ENCODE assay signal across 20 mouse cellular contexts in the genomic region with DNA sequence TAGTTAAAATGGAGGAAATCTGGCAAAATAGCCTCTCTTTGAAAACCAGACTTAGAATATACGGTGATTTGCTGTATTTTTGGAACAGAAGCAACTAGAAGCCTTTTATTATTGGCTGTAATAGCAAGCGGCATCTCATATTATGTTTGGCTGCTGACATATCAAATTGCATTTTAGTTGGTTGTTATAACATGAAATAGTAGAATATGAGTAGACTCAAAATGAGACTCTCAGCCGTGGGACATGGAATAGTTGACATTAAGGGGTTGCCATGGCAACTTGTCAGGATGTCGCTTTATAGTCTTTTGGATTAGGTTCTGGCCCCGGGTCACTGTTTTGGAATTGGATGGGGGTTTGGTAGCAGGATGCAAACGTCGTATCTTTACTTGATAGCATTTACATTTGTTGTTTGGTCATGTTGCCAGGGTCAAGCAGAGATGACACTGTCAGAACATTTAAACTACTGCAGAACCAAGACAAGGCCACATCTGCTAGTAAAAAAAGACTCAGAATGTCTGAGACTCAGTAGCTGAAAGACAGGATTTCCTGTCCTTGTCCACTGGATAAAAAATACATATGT. TPM values are rescaled to one million over a fixed set of nuclear protein-coding genes. Genes with fewer than 3 reads are reported as not detected.
DNase-seq lines count a peak whose midpoint lies in the region; ATAC-seq and TF ChIP-seq lines count a peak whose summit lies in the region.
"Had no signal": no experiment of that assay in that cellular context is flagged by ENCODE, and none has a peak within 500 bp of the region (broad histone marks: within the 10 kb centered on the region; RNA-seq: fewer than 3 reads in every experiment).

No protein-coding gene starts in this region.

- peak overlapping the region; percentile 72 for H3K27ac ChIP-seq in forebrain, embryonic 15.5 days (replicated peaks)
- no peak overlapping the region for H3K27ac ChIP-seq in forebrain, embryonic 10.5 days
- H3K27ac ChIP-seq in lung, embryonic 14.5 days (ENCODE audit: low read depth), result no peak overlapping the region
- H3K27ac ChIP-seq in embryonic facial prominence, embryonic 14.5 days (replicated peaks; ENCODE audit: low read depth, low read length), result no peak overlapping the region
- peak overlapping the region; percentile 19; the same call in 1 of the 2 replicates for H3K27ac ChIP-seq in midbrain, postnatal 0 days (ENCODE audit: low read depth, low read length)
- H3K27ac ChIP-seq: liver, embryonic 14.5 days had no signal

- no peak for DNase-seq in forebrain, embryonic 10.5 days (ENCODE audit: extremely low spot score, low spot score)
- DNase-seq in lung, embryonic 14.5 days, result peak; percentile 68
- DNase-seq in lung, postnatal 36 days, result no peak
- DNase-seq in embryonic facial prominence, embryonic 14.5 days (ENCODE audit: low spot score), result peak; percentile 67
- DNase-seq in midbrain, postnatal 0 days (ENCODE audit: low spot score), result peak; percentile 53
- no peak for DNase-seq in spleen, adult 12 weeks (ENCODE audit: low spot score)
- DNase-seq: adrenal gland, adult 2 months; cerebellum, adult 8-10 months; gastrocnemius, postnatal 10 days; kidney, adult 2 months; kidney, postnatal 36 days; left cerebral cortex, postnatal 4 days; lung, postnatal 14 days; spleen, adult 18-20 months had no signal

- WGBS in forebrain, embryonic 15.5 days, result 40% methylated on average over 7 of the region's 7 CpGs
- WGBS in forebrain, embryonic 10.5 days, result 74% methylated on average over 7 of the region's 7 CpGs
- WGBS in lung, embryonic 14.5 days, result 45% methylated on average over 7 of the region's 7 CpGs
- WGBS in embryonic facial prominence, embryonic 14.5 days, result 38% methylated on average over 7 of the region's 7 CpGs
- 32% methylated on average over 7 of the region's 7 CpGs for WGBS in midbrain, postnatal 0 days

- no peak overlapping the region for H3K4me2 ChIP-seq in forebrain, embryonic 15.5 days (replicated peaks)
- no peak overlapping the region for H3K4me2 ChIP-seq in lung, embryonic 14.5 days
- H3K4me2 ChIP-seq in embryonic facial prominence, embryonic 14.5 days (ENCODE audit: low read depth, low read length), result no peak overlapping the region
- H3K4me2 ChIP-seq in midbrain, postnatal 0 days (ENCODE audit: low read depth, low read length, poor library complexity, severe bottlenecking), result no peak overlapping the region
- H3K4me2 ChIP-seq: heart, embryonic 11.5 days; stomach, embryonic 15.5 days had no signal

- no peak for ATAC-seq in forebrain, embryonic 15.5 days (replicated peaks)
- ATAC-seq in lung, embryonic 14.5 days (ENCODE audit: insufficient read depth), result no peak
- ATAC-seq in embryonic facial prominence, embryonic 14.5 days (ENCODE audit: low read depth), result no peak
- no peak for ATAC-seq in midbrain, postnatal 0 days (ENCODE audit: low FRiP score)
- no peak for ATAC-seq in monocyte, adult 5-6 weeks (replicated peaks; ENCODE audit: insufficient number of reproducible peaks, low FRiP score, low TSS enrichment, poor library complexity, severe bottlenecking)

- H3K27me3 ChIP-seq in forebrain, embryonic 15.5 days, result no peaks in the 10 kb centered on the region
- no peaks in the 10 kb centered on the region for H3K27me3 ChIP-seq in forebrain, embryonic 10.5 days (ENCODE audit: poor library complexity, severe bottlenecking)
- H3K27me3 ChIP-seq in lung, embryonic 14.5 days (ENCODE audit: insufficient read depth, low read length), result no peaks in the 10 kb centered on the region
- no peaks in the 10 kb centered on the region for H3K27me3 ChIP-seq in embryonic facial prominence, embryonic 14.5 days (replicated peaks; ENCODE audit: control insufficient read depth, insufficient read depth, low read length)
- H3K27me3 ChIP-seq in midbrain, postnatal 0 days (ENCODE audit: insufficient read depth, low read length), result no peaks in the 10 kb centered on the region
- H3K27me3 ChIP-seq: stomach, embryonic 15.5 days had no signal

- no peak overlapping the region for H3K4me3 ChIP-seq in forebrain, embryonic 15.5 days
- H3K4me3 ChIP-seq in forebrain, embryonic 10.5 days, result no peak overlapping the region
- no peak overlapping the region for H3K4me3 ChIP-seq in lung, embryonic 14.5 days (ENCODE audit: low read depth, low read length)
- no peak overlapping the region for H3K4me3 ChIP-seq in embryonic facial prominence, embryonic 14.5 days (ENCODE audit: low read depth, low read length)
- no peak overlapping the region for H3K4me3 ChIP-seq in midbrain, postnatal 0 days (ENCODE audit: low read depth, low read length)
- H3K4me3 ChIP-seq: stomach, embryonic 15.5 days had no signal

- H3K4me1 ChIP-seq in forebrain, embryonic 15.5 days, result peaks cover 65% of the 10 kb centered on the region
- H3K4me1 ChIP-seq in forebrain, embryonic 10.5 days, result peaks cover 59% of the 10 kb centered on the region
- H3K4me1 ChIP-seq in lung, embryonic 14.5 days (ENCODE audit: insufficient read depth), result peaks cover 40% of the 10 kb centered on the region
- H3K4me1 ChIP-seq in embryonic facial prominence, embryonic 14.5 days (ENCODE audit: control insufficient read depth, insufficient read depth, low read length), result peaks cover 42% of the 10 kb centered on the region
- H3K4me1 ChIP-seq in midbrain, postnatal 0 days (ENCODE audit: insufficient read depth, low read length), result peaks cover 12% of the 10 kb centered on the region; the same call in 1 of the 2 replicates

- H3K9ac ChIP-seq in forebrain, embryonic 15.5 days (replicated peaks), result no peak overlapping the region
- no peak overlapping the region for H3K9ac ChIP-seq in lung, embryonic 14.5 days
- H3K9ac ChIP-seq in embryonic facial prominence, embryonic 14.5 days (ENCODE audit: low read depth, low read length), result no peak overlapping the region
- no peak overlapping the region for H3K9ac ChIP-seq in midbrain, postnatal 0 days (replicated peaks; ENCODE audit: low read length, poor library complexity, severe bottlenecking)
- H3K9ac ChIP-seq: liver, embryonic 14.5 days; stomach, embryonic 15.5 days had no signal

- TF ChIP-seq CTCF in lung, embryonic 14.5 days (IDR thresholded peaks at IDR 0.05; ENCODE audit: low read depth), result no peak
- TF ChIP-seq CTCF in midbrain, postnatal 0 days (IDR thresholded peaks at IDR 0.05), result no peak

- H3K36me3 ChIP-seq in forebrain, embryonic 15.5 days, result no peaks in the 10 kb centered on the region
- no peaks in the 10 kb centered on the region for H3K36me3 ChIP-seq in forebrain, embryonic 10.5 days (replicated peaks)
- no peaks in the 10 kb centered on the region for H3K36me3 ChIP-seq in lung, embryonic 14.5 days (ENCODE audit: insufficient read depth)
- no peaks in the 10 kb centered on the region for H3K36me3 ChIP-seq in embryonic facial prominence, embryonic 14.5 days (ENCODE audit: control insufficient read depth, insufficient read depth, low read length)
- H3K36me3 ChIP-seq in midbrain, postnatal 0 days (ENCODE audit: insufficient read depth, low read length), result no peaks in the 10 kb centered on the region
- H3K36me3 ChIP-seq: G1E; stomach, embryonic 15.5 days had no signal

- no peaks in the 10 kb centered on the region for H3K9me3 ChIP-seq in forebrain, embryonic 15.5 days
- H3K9me3 ChIP-seq in forebrain, embryonic 10.5 days, result no peaks in the 10 kb centered on the region
- H3K9me3 ChIP-seq in lung, embryonic 14.5 days (ENCODE audit: low read depth, low read length), result no peaks in the 10 kb centered on the region
- no peaks in the 10 kb centered on the region for H3K9me3 ChIP-seq in embryonic facial prominence, embryonic 14.5 days (ENCODE audit: control insufficient read depth, low read length)
- no peaks in the 10 kb centered on the region for H3K9me3 ChIP-seq in midbrain, postnatal 0 days (ENCODE audit: low read length)
- H3K9me3 ChIP-seq: G1E; stomach, embryonic 15.5 days had no signal

RNA-seq across cellular contexts. Expression of a gene that starts 55.2 kb away (rescaled TPM):
- 33.8 and 34.9 TPM in 2 replicates for polyA plus RNA-seq in forebrain, embryonic 15.5 days (2015; fragmentation: Nextera tagmentation; extraction: Ambion mirVana)
- 7.1 and 7.3 TPM in 2 replicates for polyA plus RNA-seq in forebrain, embryonic 10.5 days (2016; fragmentation: Nextera tagmentation; extraction: Ambion mirVana)
- 12.8 and 16.1 TPM in 2 replicates for polyA plus RNA-seq in lung, embryonic 14.5 days (2014; fragmentation: Nextera tagmentation; extraction: Ambion mirVana)
- 7.3 and 7.7 TPM in 2 replicates for polyA plus RNA-seq in embryonic facial prominence, embryonic 14.5 days (2014; fragmentation: Nextera tagmentation; extraction: Ambion mirVana)
- 15.9 and 16.0 TPM in 2 replicates for total RNA-seq in midbrain, postnatal 0 days (2014; rRNA removed)
- 11.0 and 11.7 TPM in 2 replicates for polyA plus RNA-seq in midbrain, postnatal 0 days (2015; fragmentation: Nextera tagmentation; extraction: Ambion mirVana)
- total RNA-seq in monocyte, adult 5-6 weeks (2017), result 3.0 to 31.8 TPM (median 7.1 TPM) in 3 replicates
- polyA plus RNA-seq: G1E had no signal

Comparison
In these comparisons a context has a peak if more than half of its experiments do, and no peak if none do; other contexts are left out.
1. H3K27ac ChIP-seq: peak in forebrain, embryonic 15.5 days (single experiment) and midbrain, postnatal 0 days (single experiment); none in forebrain, embryonic 10.5 days (single experiment), lung, embryonic 14.5 days (single experiment) and embryonic facial prominence, embryonic 14.5 days (single experiment).
2. DNase-seq: peak in lung, embryonic 14.5 days (single experiment), embryonic facial prominence, embryonic 14.5 days (single experiment) and midbrain, postnatal 0 days (single experiment); none in forebrain, embryonic 10.5 days (single experiment), lung, postnatal 36 days (single experiment) and spleen, adult 12 weeks (single experiment).